Mouse (Mus musculus): ENCODE data around the gene Gm17581.

DNA sequence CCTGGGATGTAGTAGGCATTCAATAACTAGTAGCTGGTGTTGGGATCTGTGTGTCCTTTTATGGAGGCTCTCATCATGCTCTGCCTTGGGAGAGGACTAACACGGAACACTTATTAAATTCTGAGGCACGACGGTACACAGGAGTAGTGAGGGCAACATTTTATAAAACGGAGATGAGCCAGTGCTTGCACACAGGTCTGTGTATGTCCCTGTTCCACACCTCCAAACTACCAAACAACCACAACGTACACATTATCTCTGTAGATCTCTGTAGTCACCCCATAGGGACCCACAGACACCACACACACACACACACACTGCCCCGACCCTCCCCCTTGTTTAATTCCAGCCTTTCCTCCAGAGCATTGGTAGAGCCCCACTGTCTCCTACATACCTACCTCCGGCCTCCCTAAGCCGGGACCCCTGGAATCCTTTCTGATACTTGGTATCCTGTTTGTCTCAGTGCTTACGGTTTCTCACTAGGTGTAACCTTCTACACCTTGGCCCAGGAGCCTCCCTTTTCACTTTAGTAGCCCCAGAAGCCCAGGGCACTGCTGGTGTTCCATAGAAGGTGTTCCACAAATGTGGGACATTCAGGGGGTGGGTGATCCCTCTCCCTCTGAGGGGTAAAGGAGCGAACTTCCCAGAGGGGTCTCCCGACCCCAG, 38.7 kb upstream of the Gm17581 start:
- TF ChIP-seq POLR2A (IDR thresholded peaks at IDR 0.05; ENCODE audit: low read depth, low read length): no peak
- TF ChIP-seq CTCF (IDR thresholded peaks at IDR 0.05; ENCODE audit: borderline replicate concordance, insufficient read depth, low read length): no peak
